Mouse (Mus musculus) natural killer cell, adult 2 months (primary cell): ENCODE results near the gene Snupn.
"Not testable (repeated sequence)": the region's sequence is repeated elsewhere in the genome, so short reads cannot be mapped to it uniquely, and the experiment has no call there.

Source experiments
- DNase-seq, 2 experiments: peaks; one replicate each; pipeline ENCODE4 v3.0.0; 2022; ENCODE audit warnings: low spot score in 2 of 2

Snupn gene

DNA sequence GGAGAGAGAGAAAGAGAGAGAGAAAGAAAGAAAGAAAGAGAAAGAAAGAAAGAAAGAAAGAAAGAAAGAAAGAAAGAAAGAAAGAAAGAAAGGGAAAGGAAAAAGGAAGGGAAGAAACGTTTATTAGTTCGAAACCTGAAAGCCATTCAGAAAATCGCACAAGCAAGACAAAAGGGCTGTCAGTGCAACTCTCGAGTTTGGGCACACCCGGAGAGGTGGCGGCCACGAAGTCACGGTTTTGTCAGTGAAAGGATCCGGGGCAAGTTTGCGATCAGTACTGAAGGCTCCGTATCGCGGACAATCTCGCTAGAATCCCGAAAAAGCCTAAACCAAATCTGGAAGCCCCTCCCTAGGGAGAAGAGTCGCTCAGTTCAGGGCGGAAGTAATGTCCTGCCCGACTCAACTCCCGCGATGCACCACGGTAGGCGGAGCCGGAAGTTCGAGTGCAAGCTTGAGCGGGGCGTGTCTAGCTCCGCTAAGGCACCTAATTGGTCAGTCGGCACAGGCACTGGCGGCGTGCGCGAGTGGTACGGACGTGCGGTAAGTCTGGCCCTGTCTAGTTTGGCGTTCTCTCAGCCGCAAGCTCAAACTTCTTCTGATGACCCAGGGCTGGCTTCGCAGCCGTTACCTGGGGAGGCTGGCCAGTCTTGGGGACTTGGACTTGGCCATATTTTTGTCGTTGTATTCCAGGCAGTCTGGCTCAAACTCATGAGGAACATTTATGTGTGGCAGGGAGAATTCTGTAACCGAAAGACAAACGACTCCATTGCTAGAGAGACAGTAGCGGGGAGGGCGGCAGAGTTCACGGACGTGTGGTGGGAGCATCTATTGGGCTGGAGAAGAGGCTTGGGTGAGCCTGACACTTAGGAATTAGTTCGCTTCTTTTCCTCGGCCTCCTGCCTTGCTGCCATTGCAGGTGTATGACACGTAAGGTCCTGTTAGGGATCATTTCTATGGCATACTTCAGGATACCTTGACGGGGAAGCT lies at the start of gene Snupn:
TSS of gene Snupn (plus strand) at position 465 of the 987 bp plus-strand sequence.
- peak; percentile 95 to 96 for DNase-seq

DNA sequence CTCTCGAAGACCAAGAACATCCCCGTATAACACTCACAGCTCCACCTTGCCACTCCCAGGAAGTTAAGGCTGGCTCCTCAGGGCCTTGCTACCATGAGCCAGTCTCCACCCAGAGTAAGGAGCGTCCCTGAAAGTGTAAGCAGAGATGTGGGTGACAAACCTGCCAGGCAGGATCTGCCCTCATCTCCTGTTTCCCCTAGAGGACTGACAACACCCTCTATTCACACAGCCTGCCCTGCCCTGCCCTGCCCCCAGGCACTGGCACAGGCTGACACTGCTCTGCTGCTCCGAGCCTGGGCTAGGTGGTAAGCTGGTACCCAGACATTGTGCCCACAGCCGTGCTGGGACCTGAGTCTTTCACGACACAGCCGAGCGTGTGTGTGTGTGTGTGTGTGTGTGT lies 49.5 kb upstream of the Snupn start:
- DNase-seq = no peak

DNA sequence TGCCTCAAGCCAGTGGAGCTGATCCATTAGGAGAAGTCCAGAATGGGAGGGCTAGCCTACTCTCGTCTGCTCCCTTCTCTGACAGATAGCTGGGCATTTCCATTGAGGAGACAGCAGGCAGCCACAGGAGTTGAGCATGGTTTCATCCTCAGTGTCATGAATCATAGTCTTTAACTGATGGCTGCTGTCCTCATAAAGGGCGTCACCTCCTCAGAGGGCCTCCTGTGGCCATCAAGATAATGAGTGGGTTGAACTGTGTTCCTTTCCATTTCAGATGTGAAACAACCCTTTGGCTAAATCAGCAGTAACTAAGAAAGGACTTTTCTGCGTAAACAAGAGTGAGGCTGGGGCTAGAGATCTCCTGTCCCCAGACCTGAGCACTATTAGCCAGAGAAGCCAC lies 47.0 kb upstream of the Snupn start:
- DNase-seq = no peak

DNA sequence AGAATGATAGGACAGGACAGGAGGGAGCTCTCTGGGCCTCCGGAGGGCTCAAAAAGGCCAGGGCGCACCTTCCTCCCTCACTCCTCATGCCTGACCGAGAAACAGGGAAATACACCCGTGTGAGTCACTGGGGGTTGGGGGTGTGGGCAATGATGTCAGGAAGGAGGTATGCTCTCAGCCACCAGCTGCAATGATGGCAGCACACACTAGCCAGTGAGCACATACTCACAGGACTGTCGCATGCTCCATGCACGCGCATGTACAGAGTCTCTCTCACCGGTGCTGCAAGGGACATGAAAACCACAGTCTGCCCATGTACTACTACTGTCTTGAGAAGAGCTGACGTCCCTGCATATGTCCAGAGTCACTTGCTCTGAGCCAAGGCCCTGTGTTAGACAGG lies 43.1 kb upstream of the Snupn start:
- DNase-seq = no peak

GRCm38 (mm10) chr9:56909991-56910390 lies 40.7 kb upstream of the Snupn start:
- not testable (repeated sequence) for DNase-seq

GRCm38 (mm10) chr9:56911017-56911416 lies 39.7 kb upstream of the Snupn start:
- no peak for DNase-seq

- DNase-seq = no peak
Measured at GRCm38 (mm10) chr9:56913991-56914390, 36.7 kb upstream of the Snupn start.

GRCm38 (mm10) chr9:56915116-56915515 lies 35.6 kb upstream of the Snupn start:
- no peak for DNase-seq

DNA sequence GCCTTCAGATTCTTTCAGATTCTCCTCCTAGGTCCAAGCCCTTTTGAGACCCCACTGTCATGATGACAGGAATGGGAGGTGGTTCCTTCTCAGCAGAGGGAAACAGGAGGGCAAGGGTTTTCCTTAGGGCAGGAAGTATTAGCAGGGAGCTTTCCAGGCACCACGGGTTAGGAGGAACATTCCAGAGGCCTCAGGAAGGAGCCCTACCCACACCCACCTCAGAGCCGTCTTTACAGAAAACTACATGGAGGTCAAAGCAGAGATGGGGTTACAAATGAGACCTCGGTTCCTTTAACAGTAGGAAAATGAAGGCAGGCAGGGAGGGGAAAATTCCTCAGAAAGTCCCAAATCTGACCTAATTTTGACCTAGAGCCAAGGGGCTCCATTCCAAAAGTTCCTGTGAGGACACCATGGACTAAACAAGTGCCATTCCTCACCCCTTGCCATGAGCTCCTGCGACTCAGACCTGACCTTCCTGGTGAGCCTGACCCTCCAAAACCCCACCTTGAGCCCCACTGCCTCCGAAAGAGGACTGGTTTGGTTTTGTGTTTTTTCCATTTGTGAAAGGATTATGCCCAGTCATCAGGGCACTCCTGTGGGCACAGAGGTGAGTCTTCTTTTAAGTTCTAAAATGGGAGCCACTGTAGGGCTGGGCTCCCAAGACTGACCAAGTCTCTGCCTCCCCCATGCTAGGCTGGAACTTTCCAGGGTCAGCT lies 34.8 kb upstream of the Snupn start:
- DNase-seq = no peak

GRCm38 (mm10) chr9:56917131-56917530 lies 33.5 kb upstream of the Snupn start:
- no peak for DNase-seq

- no peak for DNase-seq
Measured at GRCm38 (mm10) chr9:56918466-56918865, 32.2 kb upstream of the Snupn start.

DNA sequence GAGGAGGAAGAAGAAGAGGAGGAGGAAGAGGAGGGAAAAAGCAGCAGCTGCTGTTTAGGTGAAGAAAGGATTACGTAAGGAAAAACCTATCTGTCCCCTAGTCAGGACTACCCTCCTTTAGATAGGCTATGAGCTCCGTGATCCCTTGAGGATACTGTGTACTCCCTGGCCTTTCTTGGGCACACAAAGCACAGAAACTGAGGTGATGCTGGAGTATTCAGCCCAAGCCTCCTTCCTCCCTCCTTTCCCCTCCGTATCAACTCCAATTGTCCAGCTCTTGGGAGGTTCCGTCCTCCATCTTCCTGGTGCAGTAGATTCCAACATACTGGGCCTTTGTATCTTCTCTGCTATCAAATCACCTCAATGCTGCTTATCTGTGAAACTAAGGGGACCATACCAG lies 27.9 kb upstream of the Snupn start:
- no peak for DNase-seq

DNA sequence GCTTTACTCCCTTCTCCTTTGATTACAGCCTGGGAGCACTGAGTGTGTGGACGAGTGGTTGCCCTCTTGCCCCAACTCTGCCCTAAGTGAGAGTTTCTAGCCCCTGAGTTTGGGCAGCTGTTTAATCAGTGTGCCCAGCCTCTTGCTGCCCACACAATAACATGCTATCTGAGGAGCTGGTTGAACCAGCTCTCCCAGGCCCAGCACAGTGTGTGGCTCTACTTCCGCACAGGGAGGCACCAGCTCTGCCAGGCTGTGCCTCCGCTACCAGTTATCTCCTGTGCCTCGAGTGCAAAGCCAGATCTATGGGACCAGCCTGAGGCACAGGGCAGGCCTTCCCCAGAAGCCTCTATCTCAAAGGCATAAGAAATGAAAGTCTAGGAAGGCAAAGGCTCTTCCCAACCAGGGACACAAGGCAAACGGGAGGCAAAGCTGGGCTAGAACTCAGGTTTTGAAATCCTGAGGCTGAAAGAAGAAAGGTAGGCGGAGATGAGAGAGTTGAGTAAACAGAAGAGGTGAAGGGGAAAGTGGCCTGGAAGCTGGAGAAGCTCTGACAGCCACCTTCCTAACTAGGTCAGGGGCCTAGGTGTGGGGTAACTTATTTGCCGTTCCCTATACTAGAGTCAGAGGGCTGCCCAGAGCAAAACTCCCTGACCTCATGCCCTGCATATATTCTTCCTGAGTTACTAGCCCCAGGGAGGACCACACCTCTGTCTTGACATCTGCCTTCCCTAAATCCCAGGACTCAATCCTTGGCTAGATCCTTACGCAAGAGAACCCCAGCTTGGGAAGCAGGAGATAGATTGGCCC lies 26.6 kb upstream of the Snupn start:
- DNase-seq = no peak

DNA sequence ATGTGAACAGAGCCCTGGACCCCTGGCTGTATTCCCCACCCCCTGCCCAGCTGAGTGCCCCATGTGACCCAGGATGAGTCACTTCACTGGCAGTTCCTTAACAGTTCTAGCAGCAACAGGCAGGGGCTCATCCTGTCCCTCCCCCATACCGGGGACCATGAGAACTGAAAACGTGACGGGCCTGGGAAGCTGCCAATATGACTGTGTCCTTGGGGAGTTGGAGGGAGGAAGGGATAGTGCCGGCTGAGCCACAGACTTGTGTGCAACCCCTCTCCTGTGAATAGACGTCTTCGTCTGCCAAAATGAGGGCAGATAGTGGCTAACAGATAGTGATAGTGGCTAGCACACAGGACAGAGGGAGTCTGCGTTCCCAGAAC lies 26.0 kb upstream of the Snupn start:
- no peak for DNase-seq

DNA sequence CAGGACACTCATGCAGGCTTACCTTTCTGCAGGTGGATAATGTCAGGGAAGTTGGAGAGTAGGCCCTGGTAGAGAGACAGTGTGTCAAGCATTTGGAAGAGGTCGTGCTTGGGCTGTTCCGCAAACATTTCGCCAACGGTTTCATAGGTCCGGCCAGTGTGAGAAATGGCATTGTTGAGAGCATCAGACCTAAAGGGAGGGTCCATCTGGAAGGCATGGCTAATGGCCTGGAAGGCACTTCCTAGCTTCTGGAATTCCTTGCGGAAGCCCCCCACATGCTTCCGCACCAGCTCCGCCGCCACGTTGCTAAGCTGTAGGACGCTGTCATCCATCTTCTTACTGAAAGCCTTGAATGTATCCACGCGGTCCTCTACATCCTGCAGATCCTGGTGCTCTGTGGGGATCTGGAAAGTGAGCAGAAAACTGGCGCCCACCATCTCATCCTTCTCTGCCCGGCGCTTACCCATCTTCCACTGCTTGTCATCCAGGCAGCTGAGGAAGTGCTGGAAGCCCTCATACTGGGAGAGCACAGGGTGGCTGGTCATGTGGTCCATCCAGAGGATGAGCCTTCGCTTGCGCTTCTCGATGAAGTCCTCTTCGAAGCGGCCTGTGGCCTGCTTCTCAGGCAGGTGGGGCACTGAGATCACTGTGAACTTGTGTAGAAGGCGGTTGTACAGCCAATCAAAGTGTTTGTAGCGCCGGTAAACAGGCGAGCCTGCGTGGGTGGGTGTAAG lies 25.2 kb upstream of the Snupn start:
- no peak for DNase-seq

DNA sequence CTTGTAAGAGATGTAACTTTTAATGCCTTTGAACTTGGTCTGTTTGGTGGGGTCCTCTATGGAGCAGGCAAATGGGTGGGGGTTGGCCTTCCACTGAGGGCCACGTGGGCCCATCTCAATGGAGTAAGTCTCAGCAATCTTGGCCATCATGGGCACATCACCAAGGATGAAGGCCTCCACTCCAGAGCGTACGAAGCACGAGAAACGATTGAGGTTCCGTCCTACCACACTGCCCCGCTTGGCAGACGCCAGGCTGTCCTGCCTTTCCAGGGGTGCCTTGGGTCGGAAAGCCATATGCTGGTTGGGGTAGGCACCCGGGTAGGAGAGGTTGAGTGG lies 24.7 kb upstream of the Snupn start:
- DNase-seq = no peak

- no peak for DNase-seq
Measured at GRCm38 (mm10) chr9:56926387-56926786, 24.3 kb upstream of the Snupn start.

- DNase-seq = peak in 1 of 2 experiments; percentile 12
Measured at GRCm38 (mm10) chr9:56927191-56928012, 23.3 kb upstream of the Snupn start.

- peak; percentile 53 to 66 for DNase-seq
Measured at GRCm38 (mm10) chr9:56928041-56928811, 22.5 kb upstream of the Snupn start, which contains the start of gene Snx33. Gene Snx33, minus strand, starts transcription at chr9:56928371.

DNA sequence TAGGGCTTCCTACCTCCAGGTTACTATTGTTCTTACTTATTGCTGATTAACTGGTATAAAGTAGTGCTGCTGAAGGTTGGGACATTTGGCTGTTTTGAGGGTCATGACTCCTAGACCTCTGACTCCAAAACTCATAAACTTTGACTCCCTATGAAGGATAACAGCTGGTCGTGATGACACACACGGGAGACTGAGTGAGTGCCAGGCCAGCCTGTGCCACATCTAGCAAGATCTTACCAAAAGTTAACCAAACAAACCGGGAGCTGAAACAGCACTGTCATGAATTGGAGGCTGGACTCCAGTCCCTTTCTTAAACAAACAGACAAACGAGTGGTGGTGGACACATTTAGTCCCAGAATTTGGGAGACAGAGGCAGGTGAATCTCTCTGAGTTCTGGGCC lies 21.2 kb upstream of the Snupn start:
- no peak for DNase-seq
